Comparison of ENCODE assay signal across 1 mouse cellular context in the genomic region with DNA sequence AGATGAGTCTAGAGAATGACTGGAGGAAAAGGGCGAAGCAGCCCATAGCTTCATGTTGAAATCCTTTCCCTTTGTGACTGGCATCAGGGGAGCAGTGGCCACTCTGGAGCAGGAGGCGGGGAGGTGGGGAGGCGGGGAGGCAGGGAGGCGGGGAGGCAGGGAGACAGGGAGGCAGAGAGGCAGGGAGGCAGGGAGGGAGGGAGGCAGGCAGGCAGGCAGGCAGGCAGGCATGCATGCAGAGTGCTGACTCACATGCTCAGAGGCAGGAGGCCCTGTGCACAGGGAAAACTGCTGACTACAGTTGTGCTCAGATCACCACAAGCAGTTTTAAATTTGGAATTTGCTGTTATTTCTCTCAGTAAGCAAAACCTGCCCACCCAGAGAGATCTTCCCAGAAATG.
A peak's percentile ranks its signal among the peaks of the same experiment; 100 is the strongest.
TF ChIP-seq lines count a peak whose summit lies in the region.

No protein-coding gene starts in this region.

TF ChIP-seq in MEL, 35 proteins besides CTCF, POLR2A, EP300 and RAD21:
- TF ChIP-seq TBP (IDR thresholded peaks at IDR 0.05; ENCODE audit: low read depth, low read length) (no peak), ELF1 (IDR thresholded peaks at IDR 0.05; ENCODE audit: low read depth, low read length) (no peak), KAT2A (conservative IDR thresholded peaks at IDR 0.05; ENCODE audit: low read depth, low read length) (no peak), MAFK (IDR thresholded peaks at IDR 0.05; ENCODE audit: borderline replicate concordance, low read depth, low read length) (peak; percentile 26; the same call in 1 of the 2 replicates)
